Mouse (Mus musculus) forelimb bud, embryonic 11.5 days (tissue): ENCODE measurements around the gene Slc4a3.

ENCODE experiments used
- DNase-seq: peaks from one replicate; pipeline ENCODE4 v3.0.0-alpha.2; 2012; ENCODE audit warnings: low read depth, low spot score

Slc4a3 gene

DNA sequence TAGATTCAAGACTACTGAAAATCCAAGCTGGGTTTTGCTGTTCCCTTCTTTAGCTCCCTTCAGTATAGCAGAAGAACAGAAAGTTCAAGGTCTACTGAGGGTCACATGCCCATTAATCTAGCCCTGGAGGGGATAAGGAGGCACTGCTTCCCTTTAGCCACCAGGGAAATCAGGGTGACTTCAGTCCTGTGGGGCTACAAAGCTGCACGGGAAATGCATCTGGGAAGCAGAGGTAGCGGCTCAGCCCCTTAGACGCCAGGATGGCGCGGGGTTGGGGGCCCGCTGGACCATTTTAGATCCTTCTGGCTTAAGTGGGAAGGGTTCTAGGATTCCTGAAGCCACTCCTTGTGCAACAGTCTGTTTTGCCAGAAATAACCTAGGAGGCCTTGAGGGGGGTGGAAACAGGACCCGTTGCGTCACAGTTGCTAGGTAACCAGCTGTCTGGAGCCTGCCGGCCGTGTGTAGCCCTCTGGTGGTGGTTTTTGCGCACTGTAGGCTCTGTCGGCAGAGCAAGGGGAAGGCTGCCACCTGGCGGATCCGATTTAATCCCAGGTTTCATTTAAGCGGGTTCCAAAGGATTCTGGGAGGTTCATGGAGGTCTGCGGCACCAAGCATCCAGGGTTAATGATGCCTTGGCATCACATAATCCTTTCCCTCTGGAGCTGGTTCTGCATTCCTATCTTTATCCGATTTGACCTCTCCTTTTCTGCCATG lies 13.3 kb downstream of the Slc4a3 start:
- DNase-seq: peak; percentile 98

DNA sequence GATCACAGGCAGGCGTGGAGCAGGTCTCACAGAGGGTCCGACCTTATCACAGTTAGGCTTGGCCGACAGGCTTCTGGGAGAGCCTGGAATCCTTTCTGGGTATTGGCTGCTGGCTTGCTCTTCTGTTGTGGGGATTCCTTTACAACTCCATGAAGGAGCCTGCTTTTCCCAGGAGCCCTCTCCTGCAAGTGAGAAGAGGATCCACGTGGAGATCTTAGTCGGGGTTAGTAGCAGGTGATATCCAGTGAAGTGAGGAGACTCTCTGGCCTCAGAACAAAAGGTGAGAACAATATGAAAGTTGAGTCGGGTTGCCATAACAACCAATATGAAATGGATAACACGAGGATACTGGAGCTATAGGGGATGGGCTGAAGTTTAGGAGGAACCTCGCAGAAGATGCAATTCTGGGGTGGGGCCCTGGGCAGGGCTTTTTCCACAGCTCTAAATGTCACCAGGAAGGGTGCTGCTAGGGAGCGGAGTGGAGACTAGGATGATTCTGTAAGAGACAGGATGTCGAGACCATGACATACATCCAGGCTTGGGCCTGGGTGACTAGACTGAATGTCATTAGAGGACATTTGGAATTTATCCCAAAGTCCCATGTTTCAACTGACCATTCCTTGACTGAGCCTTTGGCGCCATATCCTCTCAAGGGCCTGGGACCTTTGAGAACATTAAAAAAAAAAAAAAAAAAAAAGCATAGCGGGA lies 14.3 kb downstream of the Slc4a3 start:
- no peak for DNase-seq

DNA sequence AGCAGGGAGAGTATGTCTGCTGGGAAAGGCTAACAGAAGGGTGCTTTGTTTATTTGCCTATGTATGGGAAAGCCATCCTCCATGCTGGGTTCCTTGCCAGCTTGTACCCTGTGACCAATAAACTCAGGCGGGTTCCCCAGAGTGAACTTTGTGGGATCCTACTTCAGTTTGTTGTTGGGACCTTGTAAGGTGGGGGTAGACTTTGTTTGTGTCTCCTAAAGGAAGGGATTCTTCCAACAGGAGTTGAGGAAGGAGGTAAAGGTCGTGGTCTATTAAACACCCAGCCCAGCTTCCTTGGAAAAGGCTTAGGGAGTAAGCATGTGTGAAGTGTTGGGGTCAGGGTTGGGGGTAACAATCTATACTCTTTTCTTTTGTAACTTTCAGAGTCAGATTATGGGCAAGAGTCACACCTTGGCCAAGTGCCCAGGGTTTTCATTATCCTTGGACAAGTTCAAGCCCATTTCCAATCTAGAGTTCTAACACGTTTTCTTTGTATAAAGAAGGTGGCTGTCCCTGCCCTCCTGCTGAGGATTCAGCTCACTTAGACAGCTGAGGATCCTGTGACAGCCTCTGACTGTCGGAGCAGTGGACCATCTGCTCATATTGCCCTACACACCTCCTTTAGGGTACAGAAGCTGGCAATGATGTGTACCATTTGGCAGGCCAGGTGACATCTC lies 15.3 kb downstream of the Slc4a3 start:
- DNase-seq: no peak

GRCm38 (mm10) chr1:75561898-75562238 lies 15.8 kb downstream of the Slc4a3 start:
- no peak for DNase-seq

DNA sequence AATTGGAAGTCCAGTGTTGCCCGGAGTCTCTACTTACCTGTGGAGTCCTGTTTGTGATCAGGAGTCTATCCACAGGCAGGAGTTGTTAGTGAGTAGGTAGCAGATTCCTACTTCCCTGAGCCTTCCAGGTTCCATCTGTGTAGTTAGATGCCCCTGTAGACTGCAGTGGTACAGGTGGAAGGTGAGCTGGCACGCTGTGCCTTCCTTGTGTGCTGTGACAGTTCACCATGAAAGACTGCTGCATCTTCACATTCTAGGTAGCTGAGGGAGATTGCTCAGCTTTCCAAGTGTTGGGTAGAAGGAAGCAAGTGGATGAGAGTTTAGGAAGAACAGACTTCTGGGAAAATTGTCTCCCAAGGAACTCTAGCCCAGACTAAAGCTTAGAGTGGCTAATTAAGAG lies 18.0 kb downstream of the Slc4a3 start:
- DNase-seq: no peak

DNA sequence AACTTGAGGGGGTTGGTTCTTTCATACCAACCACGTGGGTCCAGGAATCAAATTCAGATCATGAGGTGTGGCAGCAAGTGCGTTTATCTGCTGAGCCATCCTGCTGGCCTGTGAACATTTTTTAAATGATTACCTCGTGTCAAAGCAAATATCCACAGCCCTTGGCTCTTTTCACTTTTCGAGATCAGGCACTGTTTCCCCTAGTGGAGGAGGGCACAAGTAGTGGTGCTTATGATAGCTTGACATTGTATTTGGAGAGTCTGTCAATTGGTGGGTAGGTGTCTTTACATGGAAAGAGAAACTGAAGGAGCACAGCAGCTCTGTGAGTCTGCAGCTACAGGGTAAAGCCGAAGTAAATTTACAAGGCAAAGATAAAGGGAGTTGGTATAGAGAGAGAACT lies 18.9 kb downstream of the Slc4a3 start:
- no peak for DNase-seq

DNA sequence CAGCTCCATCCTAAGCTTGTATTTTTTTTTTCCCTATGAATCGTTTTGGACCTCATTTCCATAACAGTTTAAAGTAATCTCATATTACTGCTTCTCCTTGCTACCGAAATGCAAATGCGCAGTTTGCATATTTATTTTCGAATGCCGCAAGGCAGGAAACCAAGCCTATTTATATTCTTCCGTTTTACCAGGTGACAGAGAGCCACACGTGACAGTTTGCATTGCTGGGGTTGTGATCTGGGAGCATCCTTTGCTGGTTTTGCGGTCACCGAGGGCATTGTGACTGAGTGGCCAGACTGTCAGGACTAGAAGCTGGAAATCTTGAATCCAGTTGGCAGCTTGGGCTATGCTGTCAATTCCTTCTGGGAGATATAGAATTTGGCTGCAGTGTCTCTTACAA lies 19.6 kb downstream of the Slc4a3 start:
- DNase-seq: no peak

- DNase-seq: no peak
These were observed 24.3 kb downstream of the Slc4a3 start for GRCm38 (mm10) chr1:75570403-75570802.

GRCm38 (mm10) chr1:75572776-75573175 lies 26.7 kb downstream of the Slc4a3 start:
- no peak for DNase-seq

- no peak for DNase-seq
These were observed 27.6 kb downstream of the Slc4a3 start for GRCm38 (mm10) chr1:75573715-75574114.

GRCm38 (mm10) chr1:75574476-75575310 lies 28.6 kb downstream of the Slc4a3 start:
- no peak for DNase-seq

DNA sequence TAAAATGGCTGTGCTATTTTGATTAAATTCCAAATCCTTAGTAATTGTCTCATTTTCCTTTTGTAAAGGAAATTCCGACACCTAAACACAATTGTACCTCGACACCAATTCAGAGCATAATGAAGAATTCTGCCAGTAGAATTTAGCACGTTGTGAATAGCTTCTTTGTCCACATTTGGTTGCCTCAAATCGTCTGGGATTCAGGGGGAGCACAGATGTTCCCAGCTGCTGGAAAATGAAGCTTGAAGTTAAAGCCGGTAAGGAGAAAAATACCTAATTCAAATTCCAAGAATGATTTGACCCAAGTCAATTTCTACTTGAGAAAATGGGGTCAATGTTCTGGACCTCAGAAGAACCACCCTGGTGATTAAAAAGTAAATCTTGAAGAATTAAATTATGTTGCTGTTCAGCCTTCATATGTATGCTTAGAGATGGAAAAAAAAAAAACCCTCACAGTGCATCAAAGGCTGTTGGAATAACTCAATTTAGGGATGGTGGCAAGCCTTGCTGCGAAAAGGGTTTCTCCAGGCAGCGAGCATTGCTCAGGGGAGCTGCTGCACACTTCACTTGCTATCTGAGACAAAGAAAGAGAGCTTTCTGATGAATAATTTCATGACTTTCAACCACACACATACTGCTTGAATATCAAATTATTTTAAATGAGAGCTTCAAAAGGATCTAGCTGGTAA lies 36.0 kb downstream of the Slc4a3 start:
- DNase-seq: peak; percentile 61

GRCm38 (mm10) chr1:75582625-75582956 lies 36.5 kb downstream of the Slc4a3 start:
- no peak for DNase-seq

- DNase-seq: no peak
These were observed 37.0 kb downstream of the Slc4a3 start for GRCm38 (mm10) chr1:75583034-75583433.

- DNase-seq: no peak
These were observed 40.7 kb downstream of the Slc4a3 start for GRCm38 (mm10) chr1:75586791-75587190.

GRCm38 (mm10) chr1:75587738-75588719 lies 42.0 kb downstream of the Slc4a3 start:
- no peak for DNase-seq

- peak; percentile 45 for DNase-seq
These were observed 42.8 kb downstream of the Slc4a3 start for GRCm38 (mm10) chr1:75588874-75589273.

DNA sequence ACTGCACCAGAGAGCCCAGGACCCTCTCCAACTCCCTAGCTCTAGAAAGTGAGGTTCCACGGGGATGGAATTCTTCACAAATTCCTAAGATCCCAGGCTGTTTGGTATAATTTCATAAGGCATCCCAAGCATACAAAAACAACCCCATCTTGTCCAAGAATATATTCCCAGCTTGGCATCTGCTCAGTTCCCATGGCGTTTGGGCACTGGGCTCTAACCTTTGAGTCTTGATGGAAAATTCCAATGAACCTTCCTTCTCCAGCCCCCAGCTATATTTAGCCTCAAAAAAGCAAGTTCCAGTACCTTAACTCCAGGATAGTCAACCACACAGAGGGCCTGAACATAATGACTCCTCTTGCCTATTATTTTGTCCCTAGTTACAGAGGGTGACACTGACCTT lies 43.9 kb downstream of the Slc4a3 start:
- DNase-seq: no peak

DNA sequence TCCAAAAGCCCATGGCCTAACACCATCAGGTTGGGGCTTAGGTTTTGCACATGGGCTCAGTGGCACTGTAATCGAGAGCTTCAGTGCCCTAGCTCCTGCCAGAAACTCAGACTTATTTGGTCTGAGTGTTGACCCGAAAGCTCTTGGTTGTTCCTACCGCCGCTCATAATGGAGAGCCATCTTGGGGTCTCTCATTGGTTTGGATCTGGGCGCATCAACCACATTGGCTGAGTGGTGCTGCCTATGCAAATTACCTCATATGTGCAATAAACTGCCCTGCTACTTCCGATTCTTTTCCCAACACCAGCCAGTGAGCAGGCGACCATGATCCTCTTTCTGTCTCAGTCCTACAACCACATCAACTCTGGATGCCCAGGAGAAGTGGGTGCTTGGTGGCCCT lies 47.9 kb downstream of the Slc4a3 start:
- DNase-seq: no peak

DNA sequence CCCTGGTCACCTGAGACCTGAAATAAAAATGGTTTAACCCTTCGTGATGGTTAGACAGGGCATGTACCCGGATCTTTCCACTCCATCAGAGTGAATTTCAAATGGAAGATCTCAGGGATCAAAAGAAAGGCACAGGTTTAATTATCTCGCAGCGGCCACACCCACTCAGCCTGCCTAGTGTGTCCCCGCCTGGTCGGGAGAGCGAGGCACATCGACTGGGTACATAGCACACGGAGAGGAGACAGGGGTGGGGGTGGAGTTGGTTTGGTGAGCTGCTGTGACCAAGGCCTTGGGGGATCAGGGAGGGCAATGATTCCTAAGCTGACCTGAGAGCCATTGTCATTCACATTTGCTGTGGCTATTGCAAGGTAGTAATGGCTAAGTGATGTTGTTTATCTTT lies 48.8 kb downstream of the Slc4a3 start:
- no peak for DNase-seq
